Mouse (Mus musculus): Measurements from ENCODE around the gene Snx32.

GRCm38 (mm10) chr19:5511074-5511632 is 815 bp upstream of the Snx32 start:
- TF ChIP-seq TCF3 (IDR thresholded peaks at IDR 0.05; ENCODE audit: insufficient read length, low read depth) (no peak), POLR2A (IDR thresholded peaks at IDR 0.05; ENCODE audit: insufficient read length, low read depth) (no peak), CEBPB (IDR thresholded peaks at IDR 0.05; ENCODE audit: insufficient read depth, poor library complexity, severe bottlenecking) (no peak), MAX (IDR thresholded peaks at IDR 0.05; ENCODE audit: low read depth) (no peak), USF1 (IDR thresholded peaks at IDR 0.05; ENCODE audit: low read depth) (no peak), E2F4 (IDR thresholded peaks at IDR 0.05; ENCODE audit: insufficient read depth) (no peak), REST (IDR thresholded peaks at IDR 0.05; ENCODE audit: insufficient read depth, insufficient read length) (no peak), TCF12 (IDR thresholded peaks at IDR 0.05; ENCODE audit: insufficient read depth, poor library complexity, severe bottlenecking) (no peak), SRF (IDR thresholded peaks at IDR 0.05; ENCODE audit: control insufficient read depth, insufficient read length, low read depth) (no peak), POLR2AphosphoS2 (IDR thresholded peaks at IDR 0.05; ENCODE audit: insufficient read length, low read depth) (no peak)
